Mouse (Mus musculus) embryo, embryonic 10 days (tissue): ENCODE data around the gene Per2.
A peak's percentile ranks its signal among the peaks of the same experiment; 100 is the strongest.

Experiments
- DNase-seq: peaks from one replicate; pipeline ENCODE4 v3.0.0-alpha.2; 2015; ENCODE audit warnings: low spot score

Per2 gene

GRCm38 (mm10) chr1:91458223-91458861, 782 bp downstream of the Per2 start:
- DNase-seq: peak; percentile 18

- DNase-seq: no peak
Observed at GRCm38 (mm10) chr1:91457698-91458097, 1.4 kb downstream of the Per2 start.

GRCm38 (mm10) chr1:91457116-91457515, 2.0 kb downstream of the Per2 start:
- no peak for DNase-seq

- peak; percentile 72 for DNase-seq
Observed at GRCm38 (mm10) chr1:91456301-91456801, 2.8 kb downstream of the Per2 start.

GRCm38 (mm10) chr1:91455661-91456161, 3.4 kb downstream of the Per2 start:
- peak; percentile 71 for DNase-seq

- DNase-seq: no peak
Observed at GRCm38 (mm10) chr1:91454927-91455326, 4.2 kb downstream of the Per2 start.

- DNase-seq: no peak
Observed at GRCm38 (mm10) chr1:91454366-91454765, 4.8 kb downstream of the Per2 start.

GRCm38 (mm10) chr1:91453932-91454331, 5.2 kb downstream of the Per2 start:
- no peak for DNase-seq

- no peak for DNase-seq
Observed at GRCm38 (mm10) chr1:91451547-91452084, 7.5 kb downstream of the Per2 start.

GRCm38 (mm10) chr1:91450851-91451250, 8.3 kb downstream of the Per2 start:
- DNase-seq: no peak

- DNase-seq: no peak
Observed at GRCm38 (mm10) chr1:91448688-91449087, 10.4 kb downstream of the Per2 start.

- no peak for DNase-seq
Observed at GRCm38 (mm10) chr1:91446511-91446910, 12.6 kb downstream of the Per2 start.

GRCm38 (mm10) chr1:91446060-91446459, 13.1 kb downstream of the Per2 start:
- no peak for DNase-seq

GRCm38 (mm10) chr1:91444841-91445830, 14.0 kb downstream of the Per2 start:
- no peak for DNase-seq

GRCm38 (mm10) chr1:91442350-91442990, 16.7 kb downstream of the Per2 start:
- DNase-seq: no peak

- no peak for DNase-seq
Observed at GRCm38 (mm10) chr1:91441855-91442254, 17.3 kb downstream of the Per2 start.

GRCm38 (mm10) chr1:91439776-91440175, 19.3 kb downstream of the Per2 start:
- DNase-seq: no peak

GRCm38 (mm10) chr1:91437573-91437972, 21.6 kb downstream of the Per2 start:
- DNase-seq: no peak

- DNase-seq: no peak
Observed at GRCm38 (mm10) chr1:91437083-91437400, 22.1 kb downstream of the Per2 start.

- DNase-seq: no peak
Observed at GRCm38 (mm10) chr1:91436380-91437082, 22.6 kb downstream of the Per2 start.

- DNase-seq: no peak
Observed at GRCm38 (mm10) chr1:91435606-91436130, 23.5 kb downstream of the Per2 start.
